ENCODE assay signal across 8 mouse cellular contexts in the genomic region with DNA sequence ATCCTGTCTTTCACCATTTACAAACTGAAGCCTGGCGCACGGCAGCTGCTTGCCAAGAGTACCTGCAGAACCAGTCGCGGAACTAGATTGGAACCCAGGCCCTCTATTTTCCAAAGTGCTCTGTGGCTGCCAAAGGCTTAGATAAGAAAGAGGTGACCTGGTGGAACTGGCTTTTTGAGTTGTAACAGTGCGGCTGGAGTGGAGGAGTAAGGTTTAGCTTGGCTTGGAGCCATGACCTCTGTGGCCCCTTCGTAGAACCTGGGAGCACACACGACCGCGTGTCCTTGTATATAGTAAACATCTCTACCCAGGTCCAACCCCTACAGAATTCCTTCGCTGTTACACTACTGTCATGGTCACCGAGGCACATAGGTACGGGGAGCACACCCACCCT. TPM values are rescaled to one million over a fixed set of nuclear protein-coding genes. Genes with fewer than 3 reads are reported as not detected.
DNase-seq lines count a peak whose midpoint lies in the region; ATAC-seq lines count a peak whose summit lies in the region.

No protein-coding gene starts in this region.

- peaks cover 22% of the 10 kb centered on the region; the same call in 1 of the 2 replicates for H3K27me3 ChIP-seq in heart, embryonic 10.5 days (ENCODE audit: insufficient read depth, poor library complexity, severe bottlenecking)
- H3K27me3 ChIP-seq in embryonic facial prominence, embryonic 11.5 days (ENCODE audit: control insufficient read depth, insufficient read depth, low read length): no peaks in the 10 kb centered on the region
- no peaks in the 10 kb centered on the region for H3K27me3 ChIP-seq in intestine, embryonic 14.5 days (replicated peaks; ENCODE audit: control insufficient read depth, insufficient read depth, low read length)
- no peaks in the 10 kb centered on the region for H3K27me3 ChIP-seq in stomach, embryonic 14.5 days (ENCODE audit: control insufficient read depth, insufficient read depth, low read length)

- H3K9ac ChIP-seq in embryonic facial prominence, embryonic 11.5 days (replicated peaks; ENCODE audit: low read length): peak overlapping the region; percentile 93
- H3K9ac ChIP-seq in intestine, embryonic 14.5 days (ENCODE audit: low read length): peak overlapping the region; percentile 84
- peak overlapping the region; percentile 69 for H3K9ac ChIP-seq in stomach, embryonic 14.5 days (replicated peaks; ENCODE audit: low read depth, low read length)

- peaks cover 64% of the 10 kb centered on the region for H3K4me1 ChIP-seq in heart, embryonic 10.5 days
- peaks cover 8% of the 10 kb centered on the region for H3K4me1 ChIP-seq in embryonic facial prominence, embryonic 11.5 days (ENCODE audit: control insufficient read depth, insufficient read depth, low read length)
- H3K4me1 ChIP-seq in intestine, embryonic 14.5 days (replicated peaks; ENCODE audit: control insufficient read depth, insufficient read depth, low read length): peaks cover 11% of the 10 kb centered on the region
- H3K4me1 ChIP-seq in stomach, embryonic 14.5 days (ENCODE audit: control insufficient read depth, insufficient read depth, low read length): peaks cover 16% of the 10 kb centered on the region

- intact Hi-C loops in heart, postnatal 10 days (cut with DNase I): loop anchor here (5.0 kb wide), 1 partner anchor 53 kb away; the partner anchor contains the start of gene Epb41l1

- DNase-seq in heart, embryonic 10.5 days (ENCODE audit: low spot score): no peak
- DNase-seq in heart, postnatal 10 days: no peak
- no peak for DNase-seq in embryonic facial prominence, embryonic 11.5 days (ENCODE audit: low spot score)
- no peak for DNase-seq in intestine, embryonic 14.5 days (ENCODE audit: low spot score)
- peak; percentile 86 to 90 for DNase-seq in lung, adult 18-20 months
- DNase-seq in retina, postnatal 1 day: no peak

- ATAC-seq in embryonic facial prominence, embryonic 11.5 days (replicated peaks; ENCODE audit: insufficient number of reproducible peaks, low FRiP score, low TSS enrichment, low read depth): 0 out of 2 replicates have a peak, but pooled peaks have one; percentile 8
- peak; percentile 30 for ATAC-seq in intestine, embryonic 14.5 days (replicated peaks; ENCODE audit: low FRiP score, low TSS enrichment, low read depth)
- ATAC-seq in stomach, embryonic 14.5 days (ENCODE audit: insufficient number of reproducible peaks, insufficient read depth, low FRiP score, low read depth): peak; percentile 60
- no peak for ATAC-seq in inflammation-experienced regulatory T-cells, adult 6 months

- H3K36me3 ChIP-seq in heart, embryonic 10.5 days: no peaks in the 10 kb centered on the region
- no peaks in the 10 kb centered on the region for H3K36me3 ChIP-seq in embryonic facial prominence, embryonic 11.5 days (replicated peaks; ENCODE audit: control insufficient read depth, insufficient read depth, low read depth, low read length)
- H3K36me3 ChIP-seq in intestine, embryonic 14.5 days (ENCODE audit: control insufficient read depth, insufficient read depth, low read length): no peaks in the 10 kb centered on the region
- no peaks in the 10 kb centered on the region for H3K36me3 ChIP-seq in stomach, embryonic 14.5 days (ENCODE audit: control insufficient read depth, insufficient read depth, low read length)

- H3K4me3 ChIP-seq in heart, embryonic 10.5 days: peak overlapping the region; percentile 79
- peak overlapping the region; percentile 67 for H3K4me3 ChIP-seq in embryonic facial prominence, embryonic 11.5 days (ENCODE audit: low read depth, low read length)
- peak overlapping the region; percentile 71 for H3K4me3 ChIP-seq in intestine, embryonic 14.5 days (ENCODE audit: low read depth, low read length)
- peak overlapping the region; percentile 64 for H3K4me3 ChIP-seq in stomach, embryonic 14.5 days (ENCODE audit: low read depth, low read length)

- no peaks in the 10 kb centered on the region for H3K9me3 ChIP-seq in heart, embryonic 10.5 days
- no peaks in the 10 kb centered on the region for H3K9me3 ChIP-seq in embryonic facial prominence, embryonic 11.5 days (replicated peaks; ENCODE audit: control insufficient read depth, low read length)
- H3K9me3 ChIP-seq in intestine, embryonic 14.5 days (ENCODE audit: control insufficient read depth, low read length): no peaks in the 10 kb centered on the region
- no peaks in the 10 kb centered on the region for H3K9me3 ChIP-seq in stomach, embryonic 14.5 days (ENCODE audit: control insufficient read depth, low read depth, low read length)

- H3K27ac ChIP-seq in heart, embryonic 10.5 days: peak overlapping the region; percentile 93
- no peak overlapping the region for H3K27ac ChIP-seq in embryonic facial prominence, embryonic 11.5 days (replicated peaks; ENCODE audit: low read depth, low read length)
- H3K27ac ChIP-seq in intestine, embryonic 14.5 days (ENCODE audit: low read depth): peak overlapping the region; percentile 74
- peak overlapping the region; percentile 82 for H3K27ac ChIP-seq in stomach, embryonic 14.5 days (ENCODE audit: low read length)

- H3K4me2 ChIP-seq in embryonic facial prominence, embryonic 11.5 days (ENCODE audit: low read depth, low read length): peak overlapping the region; percentile 97
- peak overlapping the region; percentile 86 for H3K4me2 ChIP-seq in intestine, embryonic 14.5 days (ENCODE audit: low read length)
- peak overlapping the region; percentile 86 for H3K4me2 ChIP-seq in stomach, embryonic 14.5 days (replicated peaks; ENCODE audit: low read depth, low read length)

- 16% methylated on average over 12 of the region's 12 CpGs for WGBS in heart, embryonic 10.5 days
- WGBS in embryonic facial prominence, embryonic 11.5 days: 26% methylated on average over 12 of the region's 12 CpGs
- WGBS in intestine, embryonic 14.5 days: 18% methylated on average over 12 of the region's 12 CpGs
- 20% methylated on average over 12 of the region's 12 CpGs for WGBS in stomach, embryonic 14.5 days

RNA-seq across cellular contexts. Expression of gene Epb41l1, which starts 54.2 kb away (rescaled TPM):
- polyA plus RNA-seq in heart, embryonic 10.5 days (2016; fragmentation: Nextera tagmentation; extraction: Ambion mirVana): 0.97 and 1.5 TPM in 2 replicates
- 10 to 100 TPM; 15.9 to 19.9 TPM for total RNA-seq in heart, postnatal 10 days (2021)
- polyA plus RNA-seq in embryonic facial prominence, embryonic 11.5 days (2014; fragmentation: Nextera tagmentation; extraction: Ambion mirVana): 3.2 and 3.3 TPM in 2 replicates
- 4.2 and 4.4 TPM in 2 replicates for polyA plus RNA-seq in intestine, embryonic 14.5 days (2014; fragmentation: Nextera tagmentation; extraction: Ambion mirVana)
- polyA plus RNA-seq in stomach, embryonic 14.5 days (2014; fragmentation: Nextera tagmentation; extraction: Ambion mirVana): 5.2 and 6.2 TPM in 2 replicates
- polyA plus RNA-seq in inflammation-experienced regulatory T-cells, adult 6 months (2017; shearing (Covaris generic)): under 1 TPM in 2 of 3 experiments, not detected in 1; 0.07 to 0.09 TPM

Comparison
In these comparisons a context has a peak if more than half of its experiments do, and no peak if none do; other contexts are left out.
1. DNase-seq: peak in lung, adult 18-20 months (2 of 2); none in heart, embryonic 10.5 days (single experiment), heart, postnatal 10 days (0 of 2), embryonic facial prominence, embryonic 11.5 days (single experiment), intestine, embryonic 14.5 days (single experiment) and retina, postnatal 1 day (single experiment).
2. Peak in every context shown above with its lines, with median percentiles within 50 percentile points of each other: H3K4me3 ChIP-seq, H3K4me2 ChIP-seq and H3K9ac ChIP-seq.